Mouse (Mus musculus) limb, embryonic 12.5 days (tissue): ENCODE data around the gene Syce1. TPM values are rescaled to one million over a fixed set of nuclear protein-coding genes. Genes with fewer than 3 reads are reported as not detected.

Experiments
- ATAC-seq: fragments of 200-750 bp; cut with Nextera tagmentation; 2 replicates; pipeline ENCODE4 v1.8.0; 2017; ENCODE audit warnings: low read depth, moderate TSS enrichment; ENCODE audit not compliant: insufficient number of reproducible peaks, insufficient read depth, low FRiP score, low TSS enrichment
- H3K27ac ChIP-seq: fragments of 300-500 bp; sonication (generic); 2 replicates; pipeline ENCODE4 v1.5.1; 2016; ENCODE audit warnings: mild to moderate bottlenecking, moderate library complexity
- H3K27me3 ChIP-seq: fragments of 300-500 bp; sonication (generic); 2 replicates; pipeline ENCODE4 v1.6.1; 2016; ENCODE audit warnings: mild to moderate bottlenecking, moderate library complexity
- H3K36me3 ChIP-seq: fragments of 300-500 bp; sonication (generic); 2 replicates; pipeline ENCODE4 v1.6.1; 2016; ENCODE audit warnings: mild to moderate bottlenecking, moderate library complexity
- H3K4me1 ChIP-seq: fragments of 300-500 bp; sonication (generic); replicated peaks from 2 replicates; pipeline ENCODE4 v1.6.1; 2016
- H3K4me2 ChIP-seq: fragments of 300-500 bp; sonication (generic); 2 replicates; pipeline ENCODE4 v1.6.1; 2016; ENCODE audit warnings: mild to moderate bottlenecking, moderate library complexity
- H3K4me3 ChIP-seq: fragments of 300-500 bp; sonication (generic); replicated peaks from 2 replicates; pipeline ENCODE4 v1.5.1; 2016; ENCODE audit warnings: mild to moderate bottlenecking
- H3K9ac ChIP-seq: fragments of 300-500 bp; sonication (generic); replicated peaks from 2 replicates; pipeline ENCODE4 v1.6.1; 2016; ENCODE audit warnings: mild to moderate bottlenecking, moderate library complexity
- H3K9me3 ChIP-seq: fragments of 300-500 bp; sonication (generic); 2 replicates; pipeline ENCODE4 v1.6.1; 2016; ENCODE audit warnings: mild to moderate bottlenecking, moderate library complexity
- WGBS: fragments of 180-500 bp; shearing (Covaris S2); methylation state at CpG from one replicate; pipeline ENCODE4 v1.1.7; 2016; 5-methylcytosine and 5-hydroxymethylcytosine counted together
- polyA plus RNA-seq: library from polyadenylated mRNA; unstranded; fragments of >200 nt; fragmentation: Nextera tagmentation; extraction: Ambion mirVana; gene quantifications from 2 replicates; pipeline ENCODE4 v1.2.1, GENCODE M21; 2016

Gene Syce1
- polyA plus RNA-seq, 1 experiment from 2014 or later: 0.69 TPM

DNA sequence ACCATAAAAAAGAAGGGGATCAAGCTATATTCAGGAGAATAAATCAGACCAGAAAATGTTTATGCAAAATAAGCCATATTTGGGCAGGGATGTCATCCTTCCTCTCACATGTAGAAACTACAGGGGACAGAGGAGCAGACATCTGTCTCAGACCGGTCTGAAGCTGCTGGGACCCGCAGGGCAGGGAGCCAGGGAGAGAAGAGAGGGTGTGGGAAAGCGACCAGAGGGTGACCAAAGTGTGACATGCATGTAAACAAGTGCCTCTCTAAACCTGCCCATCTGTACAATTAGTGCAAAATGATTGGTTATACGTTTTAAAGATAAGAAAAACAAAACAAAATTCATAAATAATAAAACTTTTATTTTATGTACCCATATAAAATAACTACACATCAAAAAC lies 32.5 kb upstream of the Syce1 start:
- WGBS: 81% methylated on average over 4 of the region's 4 CpGs
- ATAC-seq: no peak
- Histone ChIP-seq H3K9ac (no peak overlapping the region), H3K27ac (no peak overlapping the region), H3K4me3 (no peak overlapping the region), H3K4me1 (no peaks in the 10 kb centered on the region; the same call in 1 of the 2 replicates), H3K9me3 (no peaks in the 10 kb centered on the region), H3K36me3 (no peaks in the 10 kb centered on the region), H3K4me2 (no peak overlapping the region), H3K27me3 (peaks cover 3% of the 10 kb centered on the region; the same call in 1 of the 2 replicates)

DNA sequence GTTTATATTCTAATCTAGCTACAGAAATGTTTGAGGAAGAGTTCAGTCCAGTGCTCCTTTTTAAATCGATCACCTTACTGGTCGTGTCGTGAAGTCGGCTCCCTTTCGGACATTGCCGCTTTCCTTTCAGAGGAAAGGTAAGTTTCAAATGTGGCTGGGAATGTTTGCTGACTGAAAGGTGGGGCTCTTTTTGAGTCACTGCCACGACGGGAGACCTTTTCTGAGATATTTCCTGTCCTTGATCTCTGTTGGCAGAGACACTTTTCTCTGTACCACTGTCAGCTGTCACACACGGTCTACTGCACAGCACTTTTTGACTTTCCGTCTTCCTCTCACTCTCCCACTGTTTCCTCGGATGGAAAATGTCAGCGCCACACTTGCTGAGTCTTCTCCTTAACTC lies 25.2 kb upstream of the Syce1 start:
- H3K27me3 ChIP-seq: no peaks in the 10 kb centered on the region
- no peak overlapping the region for H3K4me3 ChIP-seq
- peaks cover 29% of the 10 kb centered on the region for H3K36me3 ChIP-seq
- no peak overlapping the region for H3K27ac ChIP-seq
- H3K4me1 ChIP-seq: no peaks in the 10 kb centered on the region
- no peaks in the 10 kb centered on the region for H3K9me3 ChIP-seq
- ATAC-seq: no peak
- 91% methylated on average over 12 of the region's 12 CpGs for WGBS
- H3K9ac ChIP-seq: no peak overlapping the region
- no peak overlapping the region for H3K4me2 ChIP-seq

- no peaks in the 10 kb centered on the region for H3K4me1 ChIP-seq
- ATAC-seq: no peak
- H3K9me3 ChIP-seq: no peaks in the 10 kb centered on the region
- H3K36me3 ChIP-seq: peaks cover 29% of the 10 kb centered on the region
- no peak overlapping the region for H3K4me3 ChIP-seq
- H3K9ac ChIP-seq: no peak overlapping the region
- WGBS: 91% methylated on average over 13 of the region's 13 CpGs
- no peak overlapping the region for H3K4me2 ChIP-seq
- H3K27ac ChIP-seq: no peak overlapping the region
- H3K27me3 ChIP-seq: no peaks in the 10 kb centered on the region
Measured at GRCm38 (mm10) chr7:140811714-140812113, 24.1 kb upstream of the Syce1 start.

DNA sequence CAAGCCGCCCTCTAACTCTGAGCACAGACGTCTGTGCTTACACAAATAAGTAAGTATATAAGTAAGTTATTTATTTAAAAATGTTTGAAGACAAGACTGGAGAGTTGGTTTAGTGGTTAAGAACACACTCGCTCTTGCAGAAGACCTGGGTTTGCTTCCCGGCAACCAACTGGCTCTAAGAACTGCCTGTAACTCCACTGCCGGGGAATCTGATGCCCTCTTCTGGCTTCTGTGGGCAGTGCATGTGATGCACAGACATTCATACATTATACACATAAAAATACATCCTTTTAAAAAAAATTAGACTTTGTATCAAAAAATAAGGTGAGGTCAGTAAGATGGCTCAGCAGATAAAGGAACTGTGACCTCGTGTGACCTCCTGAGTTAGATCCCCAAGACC lies 22.8 kb upstream of the Syce1 start:
- H3K9ac ChIP-seq: no peak overlapping the region
- H3K4me1 ChIP-seq: no peaks in the 10 kb centered on the region
- peaks cover 29% of the 10 kb centered on the region for H3K36me3 ChIP-seq
- no peaks in the 10 kb centered on the region for H3K27me3 ChIP-seq
- H3K4me3 ChIP-seq: no peak overlapping the region
- H3K27ac ChIP-seq: no peak overlapping the region
- no peaks in the 10 kb centered on the region for H3K9me3 ChIP-seq
- ATAC-seq: no peak
- H3K4me2 ChIP-seq: no peak overlapping the region
- WGBS: 89% methylated on average over 6 of the region's 6 CpGs

DNA sequence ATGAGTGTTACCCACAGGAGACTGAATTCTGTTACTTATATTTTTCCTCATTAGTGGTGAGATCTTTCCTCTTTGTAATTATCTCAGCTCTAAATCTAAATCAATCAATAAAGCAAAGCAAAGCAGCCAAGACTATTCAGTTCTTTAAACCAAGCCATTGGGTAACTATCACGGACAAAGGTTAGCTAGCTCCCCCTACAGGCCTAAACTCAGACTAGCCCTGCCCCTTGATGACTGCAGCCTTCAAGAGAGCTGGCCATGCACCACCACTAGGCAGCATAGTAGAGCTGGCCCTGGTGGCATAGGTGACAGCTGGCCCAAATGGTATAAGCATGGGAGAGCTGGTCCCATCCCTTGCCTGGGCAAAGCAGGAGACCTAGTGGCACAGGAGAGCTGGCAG lies 18.1 kb upstream of the Syce1 start:
- H3K27me3 ChIP-seq: no peaks in the 10 kb centered on the region
- H3K4me2 ChIP-seq: no peak overlapping the region
- H3K9ac ChIP-seq: no peak overlapping the region
- H3K27ac ChIP-seq: no peak overlapping the region
- no peaks in the 10 kb centered on the region for H3K9me3 ChIP-seq
- WGBS: 17% methylated on average over 1 of the region's 1 CpGs
- H3K4me1 ChIP-seq: no peaks in the 10 kb centered on the region
- H3K36me3 ChIP-seq: peaks cover 6% of the 10 kb centered on the region
- no peak for ATAC-seq
- H3K4me3 ChIP-seq: no peak overlapping the region

DNA sequence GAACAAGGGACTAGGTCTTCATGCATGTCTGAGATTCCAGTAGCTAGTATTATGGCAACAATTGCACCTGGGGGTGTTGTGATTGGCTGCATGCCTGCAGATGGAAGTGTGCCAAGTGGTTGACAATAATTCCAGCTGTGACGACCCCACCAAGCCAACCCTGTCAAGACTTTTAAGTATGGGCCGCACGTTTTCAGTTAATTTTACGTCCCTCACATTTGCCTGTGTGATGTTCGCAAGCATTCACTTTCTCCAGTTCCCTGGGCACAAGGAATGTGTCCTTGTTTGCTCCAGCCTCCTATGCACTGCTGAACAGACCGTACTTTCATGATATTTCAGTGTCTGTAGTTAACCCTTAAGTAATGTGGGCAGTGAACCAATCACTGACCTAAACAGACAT lies 15.0 kb upstream of the Syce1 start:
- ATAC-seq: no peak
- Histone ChIP-seq H3K9me3 (no peaks in the 10 kb centered on the region), H3K4me1 (no peaks in the 10 kb centered on the region), H3K4me2 (no peak overlapping the region), H3K9ac (no peak overlapping the region), H3K4me3 (no peak overlapping the region), H3K27ac (no peak overlapping the region), H3K36me3 (no peaks in the 10 kb centered on the region), H3K27me3 (no peaks in the 10 kb centered on the region)
- 65% methylated on average over 6 of the region's 6 CpGs for WGBS

DNA sequence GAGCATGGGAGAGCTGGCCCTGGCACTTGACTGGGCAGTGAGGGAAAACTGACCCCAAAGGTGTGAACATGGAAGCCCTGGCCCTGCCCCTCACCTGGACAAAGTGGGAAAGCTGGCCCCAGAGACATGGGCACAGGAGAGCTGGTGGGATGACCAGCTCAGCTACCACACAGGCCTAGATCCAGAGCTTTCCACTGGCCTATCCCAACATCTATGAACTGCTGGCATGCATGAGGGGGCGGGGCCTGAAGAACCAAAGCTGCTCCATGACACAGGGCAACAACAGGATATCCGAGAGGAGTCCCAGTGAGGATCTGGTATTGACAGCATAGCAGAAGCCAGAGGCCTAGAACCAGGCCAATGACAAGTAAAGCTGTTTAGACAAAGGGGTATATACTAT lies 10.6 kb upstream of the Syce1 start:
- no peak overlapping the region for H3K4me2 ChIP-seq
- no peak for ATAC-seq
- no peak overlapping the region for H3K27ac ChIP-seq
- H3K27me3 ChIP-seq: no peaks in the 10 kb centered on the region
- no peaks in the 10 kb centered on the region for H3K9me3 ChIP-seq
- no peaks in the 10 kb centered on the region for H3K36me3 ChIP-seq
- 63% methylated on average over 2 of the region's 2 CpGs for WGBS
- H3K4me3 ChIP-seq: no peak overlapping the region
- no peaks in the 10 kb centered on the region for H3K4me1 ChIP-seq
- no peak overlapping the region for H3K9ac ChIP-seq

- 85% methylated on average over 3 of the region's 3 CpGs for WGBS
- no peaks in the 10 kb centered on the region for H3K27me3 ChIP-seq
- no peaks in the 10 kb centered on the region for H3K36me3 ChIP-seq
- no peak overlapping the region for H3K4me2 ChIP-seq
- no peaks in the 10 kb centered on the region for H3K4me1 ChIP-seq
- no peak overlapping the region for H3K9ac ChIP-seq
- no peak overlapping the region for H3K4me3 ChIP-seq
- H3K27ac ChIP-seq: no peak overlapping the region
- ATAC-seq: no peak
- H3K9me3 ChIP-seq: no peaks in the 10 kb centered on the region
Measured at GRCm38 (mm10) chr7:140797619-140798018, 10.0 kb upstream of the Syce1 start.

DNA sequence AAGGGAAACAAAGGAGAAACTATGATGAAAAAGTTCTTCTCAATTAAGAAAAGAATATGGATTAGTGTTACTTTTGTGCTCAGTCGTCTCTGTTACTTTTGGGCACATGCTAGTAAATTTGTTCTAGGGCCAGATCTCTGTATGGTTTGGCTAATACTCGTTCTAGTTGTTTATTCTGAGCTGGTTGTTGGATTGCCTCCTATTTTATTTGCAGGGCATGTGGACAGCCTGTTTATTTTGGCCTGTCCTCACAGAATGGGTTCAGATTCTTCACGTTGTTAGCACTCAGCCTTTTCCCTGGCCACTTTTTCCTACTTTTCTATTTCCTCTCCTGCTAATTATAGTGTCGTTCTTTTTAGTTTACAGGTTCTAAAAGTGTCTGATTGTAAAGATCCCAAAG lies 5.9 kb upstream of the Syce1 start:
- Histone ChIP-seq H3K36me3 (no peaks in the 10 kb centered on the region), H3K9ac (no peak overlapping the region), H3K4me1 (no peaks in the 10 kb centered on the region), H3K4me3 (no peak overlapping the region), H3K27ac (no peak overlapping the region), H3K9me3 (no peaks in the 10 kb centered on the region), H3K4me2 (no peak overlapping the region), H3K27me3 (no peaks in the 10 kb centered on the region)
- no peak for ATAC-seq
- 61% methylated on average over 4 of the region's 4 CpGs for WGBS

DNA sequence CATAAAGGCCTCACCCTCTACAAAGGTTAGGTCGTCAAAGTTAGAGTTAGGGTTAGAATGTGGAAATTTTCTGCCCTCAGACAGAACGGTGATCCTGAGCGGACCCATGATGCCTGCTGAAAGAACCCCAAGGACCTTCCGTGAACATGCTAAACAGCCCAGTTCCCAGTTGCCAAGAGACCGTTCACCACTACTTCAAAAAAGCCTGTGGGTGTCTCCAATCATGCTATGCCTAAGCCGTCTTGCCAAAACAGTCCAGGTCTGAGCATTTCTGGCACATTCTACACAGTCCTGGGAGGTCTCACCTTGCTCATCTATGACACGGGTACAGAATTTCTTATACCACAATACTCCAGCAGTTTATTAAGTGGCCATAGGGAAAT lies 392 bp upstream of the Syce1 start:
- no peak for ATAC-seq
- H3K4me1 ChIP-seq: no peaks in the 10 kb centered on the region
- no peaks in the 10 kb centered on the region; the same call in 1 of the 2 replicates for H3K27me3 ChIP-seq
- H3K36me3 ChIP-seq: no peaks in the 10 kb centered on the region
- no peaks in the 10 kb centered on the region for H3K9me3 ChIP-seq
- 85% methylated on average over 7 of the region's 7 CpGs for WGBS
- H3K4me3 ChIP-seq: no peak overlapping the region
- no peak overlapping the region for H3K27ac ChIP-seq
- H3K4me2 ChIP-seq: no peak overlapping the region
- no peak overlapping the region for H3K9ac ChIP-seq

DNA sequence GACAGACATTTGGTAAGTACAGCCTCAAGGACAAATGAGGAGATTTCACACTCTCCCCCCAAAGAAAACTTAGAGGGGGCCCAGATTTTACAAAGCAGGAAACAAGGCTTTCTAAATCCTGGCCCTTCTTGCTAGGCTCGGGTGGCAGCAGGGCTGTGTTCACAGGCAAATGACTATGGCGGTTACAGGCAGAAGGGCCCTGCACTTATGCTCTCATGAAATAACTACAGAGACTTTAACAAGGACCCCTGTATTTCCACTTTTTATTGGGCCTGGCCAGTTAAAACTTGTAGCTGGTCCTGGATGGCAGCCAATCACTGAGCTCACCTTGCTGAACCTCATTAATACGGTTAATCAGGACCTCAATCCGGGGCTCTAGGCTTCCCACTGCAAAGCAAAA lies 7.1 kb downstream of the Syce1 start:
- 43% methylated on average over 4 of the region's 4 CpGs for WGBS
- no peak overlapping the region for H3K4me2 ChIP-seq
- H3K27me3 ChIP-seq: no peaks in the 10 kb centered on the region
- no peak overlapping the region for H3K4me3 ChIP-seq
- H3K36me3 ChIP-seq: no peaks in the 10 kb centered on the region
- H3K4me1 ChIP-seq: peaks cover 11% of the 10 kb centered on the region; the same call in 1 of the 2 replicates
- no peaks in the 10 kb centered on the region for H3K9me3 ChIP-seq
- ATAC-seq: peak; percentile 86
- H3K9ac ChIP-seq: no peak overlapping the region
- H3K27ac ChIP-seq: peak overlapping the region; percentile 69

DNA sequence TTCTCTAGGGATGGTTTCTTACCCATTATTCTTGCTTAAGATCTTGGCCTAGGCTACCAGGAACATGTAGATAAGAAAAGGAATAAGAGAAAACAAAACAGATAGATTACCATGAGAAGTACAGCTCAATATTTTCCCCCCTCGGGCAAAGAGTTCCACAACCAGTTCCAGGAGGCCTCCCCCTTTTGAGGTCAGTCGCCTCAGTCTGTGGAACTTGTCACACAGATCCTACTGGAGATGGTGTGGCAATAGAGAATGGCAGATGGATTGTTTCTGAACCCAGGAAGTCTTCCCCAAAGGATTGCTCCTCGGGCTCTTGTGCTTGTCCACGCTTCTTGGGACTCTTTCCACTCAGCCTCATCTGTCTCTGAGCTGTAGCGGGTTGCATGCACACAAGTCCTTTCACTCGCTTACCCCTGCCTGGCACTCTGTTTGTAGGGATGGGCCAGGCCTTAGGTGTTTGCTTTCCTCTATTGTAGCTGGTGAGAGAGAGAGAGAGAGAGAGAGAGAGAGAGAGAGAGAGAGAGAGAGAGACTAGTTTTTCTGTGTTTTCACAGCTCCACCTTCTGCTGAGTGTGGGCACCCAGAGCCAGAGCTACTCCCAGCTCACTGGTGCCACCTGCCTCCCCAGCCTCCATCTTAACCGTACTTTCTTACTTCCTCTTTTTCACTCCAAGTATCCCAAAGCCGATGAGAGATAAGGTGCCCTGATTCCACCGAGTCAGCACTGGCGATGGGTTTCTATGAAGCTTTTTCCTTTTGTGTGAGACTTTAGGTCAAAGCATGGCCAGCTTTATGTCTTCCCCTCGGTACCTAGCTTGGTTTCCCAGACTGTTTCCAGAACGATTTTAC lies 21.5 kb downstream of the Syce1 start:
- 76% methylated on average over 12 of the region's 12 CpGs for WGBS
- Histone ChIP-seq H3K36me3 (no peaks in the 10 kb centered on the region), H3K4me2 (no peak overlapping the region), H3K9me3 (no peaks in the 10 kb centered on the region), H3K27ac (no peak overlapping the region), H3K4me3 (no peak overlapping the region), H3K4me1 (no peaks in the 10 kb centered on the region), H3K9ac (no peak overlapping the region), H3K27me3 (no peaks in the 10 kb centered on the region)
- ATAC-seq: no peak
